Mouse (Mus musculus) liver, adult (tissue): ENCODE measurements around the gene Qprt.

Source experiments
- GATA4 ChIP-seq: IDR thresholded peaks from 2 replicates; pipeline ENCODE4 v1.6.1; 2014; ENCODE audit warnings: mild to moderate bottlenecking, low read length; ENCODE audit not compliant: insufficient replicate concordance

Qprt gene

GRCm38 (mm10) chr7:127066317-127066716 lies 55.7 kb downstream of the Qprt start:
- TF ChIP-seq GATA4, result no peak

GRCm38 (mm10) chr7:127065538-127065937 lies 56.5 kb downstream of the Qprt start:
- no peak for TF ChIP-seq GATA4
